Mouse (Mus musculus): ENCODE data around the gene Gm40460.
A peak's percentile ranks its signal among the peaks of the same experiment; 100 is the strongest.
"Not testable (repeated sequence)": the region's sequence is repeated elsewhere in the genome, so short reads cannot be mapped to it uniquely, and the experiment has no call there.

The Gm40460 gene

GRCm38 (mm10) chr7:142240978-142241377 is at the start of gene Gm40460:
Gm40460 (minus strand) TSS chr7:142241078.
- DNase-seq: no peak

- DNase-seq: not testable (repeated sequence)
Observed at GRCm38 (mm10) chr7:142285910-142286612, 45.2 kb upstream of the Gm40460 start.

GRCm38 (mm10) chr7:142285130-142285835 is 44.4 kb upstream of the Gm40460 start:
- DNase-seq: peak; percentile 13

GRCm38 (mm10) chr7:142284615-142285080 is 43.8 kb upstream of the Gm40460 start:
- DNase-seq: peak; percentile 84

- peak; percentile 22 for DNase-seq
Observed at GRCm38 (mm10) chr7:142284023-142284591, 43.2 kb upstream of the Gm40460 start.

- DNase-seq: not testable (repeated sequence)
Observed at GRCm38 (mm10) chr7:142282847-142283246, 42.0 kb upstream of the Gm40460 start.

GRCm38 (mm10) chr7:142279291-142279690 is 38.4 kb upstream of the Gm40460 start:
- not testable (repeated sequence) for DNase-seq

GRCm38 (mm10) chr7:142278183-142278582 is 37.3 kb upstream of the Gm40460 start:
- peak; percentile 44 for DNase-seq

- DNase-seq: not testable (repeated sequence)
Observed at GRCm38 (mm10) chr7:142274263-142274662, 33.4 kb upstream of the Gm40460 start, which contains the start of gene Gm4559. Gm4559 (minus strand) TSS chr7:142274363.

- not testable (repeated sequence) for DNase-seq
Observed at GRCm38 (mm10) chr7:142258254-142258653, 17.4 kb upstream of the Gm40460 start, which contains the start of gene Gm2431. Gm2431 (minus strand) TSS chr7:142258354.

GRCm38 (mm10) chr7:142255517-142255916 is 14.6 kb upstream of the Gm40460 start:
- DNase-seq: peak; percentile 33

GRCm38 (mm10) chr7:142249824-142250223 is 8.9 kb upstream of the Gm40460 start:
- DNase-seq: peak; percentile 16

- DNase-seq: no peak
Observed at GRCm38 (mm10) chr7:142231540-142231939, 9.3 kb downstream of the Gm40460 start.

- DNase-seq: not testable (repeated sequence)
Observed at GRCm38 (mm10) chr7:142229871-142230270, 11.0 kb downstream of the Gm40460 start, which contains the start of gene Krtap5-5. Krtap5-5 (minus strand) TSS chr7:142229971.

GRCm38 (mm10) chr7:142224518-142224917 is 16.4 kb downstream of the Gm40460 start:
- DNase-seq: no peak

- not testable (repeated sequence) for DNase-seq
Observed at GRCm38 (mm10) chr7:142212136-142212535, 28.7 kb downstream of the Gm40460 start.

GRCm38 (mm10) chr7:142211559-142211958 is 29.3 kb downstream of the Gm40460 start, which contains the start of gene Gm7579:
Gm7579 (plus strand) TSS chr7:142211859.
- DNase-seq: no peak

- not testable (repeated sequence) for DNase-seq
Observed at GRCm38 (mm10) chr7:142206891-142207290, 34.0 kb downstream of the Gm40460 start.

GRCm38 (mm10) chr7:142205488-142205887 is 35.4 kb downstream of the Gm40460 start:
- no peak for DNase-seq

GRCm38 (mm10) chr7:142201064-142201463 is 39.8 kb downstream of the Gm40460 start, which contains the start of gene Krtap5-3:
Krtap5-3 (plus strand) TSS chr7:142201364.
- DNase-seq: no peak

GRCm38 (mm10) chr7:142198748-142199147 is 42.1 kb downstream of the Gm40460 start:
- DNase-seq: no peak
